Mouse (Mus musculus) heart, postnatal 0 days (tissue): ENCODE measurements around the gene Snx27.

Source experiments
- CTCF ChIP-seq: IDR thresholded peaks from 2 replicates; pipeline ENCODE4 v1.5.1; 2016; ENCODE audit warnings: antibody characterized with exemption, control low read depth, low read depth
- EP300 ChIP-seq: IDR thresholded peaks from 2 replicates; pipeline ENCODE4 v1.6.1; 2016; ENCODE audit warnings: antibody characterized with exemption, low read depth

DNA sequence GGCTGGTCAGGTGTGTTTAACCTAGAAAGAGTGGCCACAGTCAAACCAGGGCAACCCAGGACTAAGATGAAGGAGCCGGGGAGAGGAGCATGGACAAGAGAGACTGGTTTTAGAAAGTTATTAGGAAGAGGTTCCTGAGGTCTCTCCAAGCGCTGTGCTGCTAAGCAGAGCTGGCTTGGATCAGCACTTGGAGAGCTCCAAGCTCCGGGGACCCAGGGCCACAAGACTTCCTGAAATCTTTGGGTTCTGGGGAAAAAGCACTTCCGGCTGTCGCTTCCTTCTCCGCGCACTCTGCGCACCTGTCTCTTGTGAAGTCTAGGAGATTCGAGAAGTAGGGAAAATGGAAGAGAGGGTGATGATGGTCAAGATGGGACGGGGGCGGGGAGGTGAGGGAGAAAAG lies 103.0 kb downstream of the Snx27 start:
- TF ChIP-seq CTCF (no peak), EP300 (no peak)
